Mouse (Mus musculus): ENCODE data around the gene Ascl5. TPM values are rescaled to one million over a fixed set of nuclear protein-coding genes. Genes with fewer than 3 reads are reported as not detected.

Gene Ascl5
- polyA plus RNA-seq, 1 experiment, result 0.07 TPM

DNA sequence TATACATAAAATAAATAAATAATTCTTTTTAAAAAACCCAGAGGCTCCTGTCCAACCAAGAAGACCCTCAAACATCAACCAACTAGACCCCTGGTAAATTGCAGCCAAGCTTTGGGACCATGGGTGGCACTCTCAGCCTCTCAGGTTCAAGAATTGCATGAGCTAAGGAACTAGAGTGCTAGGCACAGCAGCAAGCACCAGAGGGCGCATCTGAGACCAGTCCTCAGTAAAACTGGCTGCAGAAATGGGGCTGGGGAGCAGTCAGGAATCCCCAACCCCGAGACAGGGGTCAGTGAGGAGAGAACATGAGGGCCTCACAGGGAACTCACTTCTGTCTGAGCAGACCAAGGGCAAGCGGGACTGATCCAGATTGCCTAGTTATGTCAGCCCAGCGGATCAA is 4.8 kb upstream of the Ascl5 start:
- H3K9me3 ChIP-seq (ENCODE audit: control insufficient read depth, low read length), result no peaks in the 10 kb centered on the region
- peaks cover 4% of the 10 kb centered on the region for H3K4me1 ChIP-seq (ENCODE audit: control insufficient read depth)
- H3K4me3 ChIP-seq (replicated peaks), result no peak overlapping the region
- peaks cover 89% of the 10 kb centered on the region for H3K27me3 ChIP-seq (ENCODE audit: control insufficient read depth)
- TF ChIP-seq GATA1 (IDR thresholded peaks at IDR 0.05; ENCODE audit: low read length), result no peak
- TF ChIP-seq TAL1 (IDR thresholded peaks at IDR 0.05; ENCODE audit: low read length), result no peak
- H3K36me3 ChIP-seq (ENCODE audit: control insufficient read depth), result no peaks in the 10 kb centered on the region

DNA sequence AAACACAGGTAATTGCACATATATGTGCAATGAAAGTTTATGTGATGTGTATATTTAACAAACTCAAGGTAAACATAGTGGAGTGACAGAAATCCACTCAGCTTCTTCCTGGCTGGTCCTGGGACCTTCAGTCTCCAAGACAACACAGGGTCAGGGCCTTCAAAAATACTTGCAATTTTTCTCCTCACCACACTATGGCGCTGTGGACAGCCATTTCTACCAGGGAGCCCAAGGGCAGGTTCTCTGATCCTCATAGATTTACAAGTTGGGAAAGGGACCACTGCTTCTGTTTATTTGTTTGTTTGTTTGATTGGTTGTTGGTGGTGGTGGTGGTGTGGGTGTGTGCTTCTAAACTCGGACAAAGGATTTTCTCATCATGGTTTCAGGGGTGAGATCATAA is 3.2 kb upstream of the Ascl5 start:
- H3K36me3 ChIP-seq (ENCODE audit: control insufficient read depth), result no peaks in the 10 kb centered on the region

DNA sequence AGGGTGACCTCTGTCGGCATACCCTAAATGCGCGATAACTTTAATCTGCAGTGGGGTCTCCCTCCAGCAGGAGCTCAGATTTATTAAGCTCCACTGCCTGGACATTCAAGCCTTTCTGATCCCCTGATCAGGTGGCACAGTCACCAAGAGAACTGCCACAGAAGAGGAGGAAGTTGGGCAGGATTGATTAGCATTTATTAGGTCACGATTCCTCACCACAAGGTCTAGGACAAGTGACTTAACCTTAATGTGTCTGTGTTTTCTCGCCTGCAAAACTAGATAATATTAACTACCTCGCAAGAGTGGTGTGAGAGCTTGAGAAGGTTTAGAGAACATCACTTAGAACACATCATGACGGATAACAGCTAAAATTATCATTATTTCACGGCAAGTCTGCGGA is 2.7 kb upstream of the Ascl5 start:
- TF ChIP-seq GATA1 (IDR thresholded peaks at IDR 0.05; ENCODE audit: low read length) (no peak), TAL1 (IDR thresholded peaks at IDR 0.05; ENCODE audit: low read length) (no peak)
- H3K36me3 ChIP-seq (ENCODE audit: control insufficient read depth), result no peaks in the 10 kb centered on the region
- H3K9me3 ChIP-seq (ENCODE audit: control insufficient read depth, low read length), result no peaks in the 10 kb centered on the region; the same call in 1 of the 2 replicates
- peaks cover 9% of the 10 kb centered on the region for H3K4me1 ChIP-seq (ENCODE audit: control insufficient read depth)
- no peak overlapping the region for H3K4me3 ChIP-seq (replicated peaks)
- peaks cover 91% of the 10 kb centered on the region for H3K27me3 ChIP-seq (ENCODE audit: control insufficient read depth)

More for the DNA sequence above, 3.2 kb upstream of the Ascl5 start:
- Histone ChIP-seq H3K4me1 (ENCODE audit: control insufficient read depth) (peaks cover 9% of the 10 kb centered on the region), H3K27me3 (ENCODE audit: control insufficient read depth) (peaks cover 91% of the 10 kb centered on the region), H3K9me3 (ENCODE audit: control insufficient read depth, low read length) (no peaks in the 10 kb centered on the region; the same call in 1 of the 2 replicates), H3K4me3 (replicated peaks) (no peak overlapping the region)
- TF ChIP-seq TAL1 (IDR thresholded peaks at IDR 0.05; ENCODE audit: low read length), result no peak
- no peak for TF ChIP-seq GATA1 (IDR thresholded peaks at IDR 0.05; ENCODE audit: low read length)

DNA sequence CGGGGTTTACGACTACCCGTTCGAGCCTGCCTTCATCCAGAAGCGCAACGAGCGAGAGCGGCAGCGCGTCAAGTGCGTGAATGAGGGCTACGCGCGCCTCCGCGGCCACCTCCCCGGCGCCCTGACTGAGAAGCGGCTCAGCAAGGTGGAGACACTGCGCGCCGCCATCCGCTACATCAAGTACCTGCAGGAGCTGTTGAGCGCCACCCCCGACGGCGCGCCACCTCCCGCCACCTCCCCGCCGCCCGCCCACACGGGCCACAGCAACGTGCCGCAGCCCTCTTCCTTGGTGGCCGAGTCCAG is 360 bp downstream of the Ascl5 start:
- no peak for TF ChIP-seq GATA1 (IDR thresholded peaks at IDR 0.05; ENCODE audit: low read length)
- TF ChIP-seq TAL1 (IDR thresholded peaks at IDR 0.05; ENCODE audit: low read length), result no peak
- Histone ChIP-seq H3K4me1 (ENCODE audit: control insufficient read depth) (peaks cover 7% of the 10 kb centered on the region), H3K36me3 (ENCODE audit: control insufficient read depth) (no peaks in the 10 kb centered on the region), H3K27me3 (ENCODE audit: control insufficient read depth) (peaks cover 81% of the 10 kb centered on the region), H3K9me3 (ENCODE audit: control insufficient read depth, low read length) (no peaks in the 10 kb centered on the region; the same call in 1 of the 2 replicates), H3K4me3 (replicated peaks) (no peak overlapping the region)

DNA sequence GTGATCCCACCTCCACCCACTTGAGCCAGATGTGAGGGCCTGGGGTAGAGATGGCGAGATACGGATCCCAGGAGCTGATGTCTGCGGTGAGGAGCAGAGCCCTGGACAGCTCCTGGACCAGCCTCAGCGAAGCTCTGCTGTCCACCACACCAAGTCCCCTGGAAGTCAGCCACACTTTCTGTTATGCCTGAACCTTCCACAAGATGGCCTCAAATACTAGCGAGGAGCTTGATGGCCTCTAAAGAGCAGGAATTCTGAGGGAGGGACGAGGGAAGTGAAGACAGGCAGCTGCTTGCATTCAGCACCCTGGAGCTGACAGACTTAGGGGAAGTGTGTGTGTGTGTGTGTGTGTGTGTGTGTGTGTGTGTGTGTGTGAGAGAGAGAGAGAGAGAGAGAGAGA is 861 bp downstream of the Ascl5 start:
- H3K9me3 ChIP-seq (ENCODE audit: control insufficient read depth, low read length), result no peaks in the 10 kb centered on the region; the same call in 1 of the 2 replicates
- H3K4me3 ChIP-seq (replicated peaks), result no peak overlapping the region
- H3K36me3 ChIP-seq (ENCODE audit: control insufficient read depth), result no peaks in the 10 kb centered on the region
- peaks cover 7% of the 10 kb centered on the region for H3K4me1 ChIP-seq (ENCODE audit: control insufficient read depth)
- peaks cover 80% of the 10 kb centered on the region for H3K27me3 ChIP-seq (ENCODE audit: control insufficient read depth)
- TF ChIP-seq GATA1 (IDR thresholded peaks at IDR 0.05; ENCODE audit: low read length), result no peak
- no peak for TF ChIP-seq TAL1 (IDR thresholded peaks at IDR 0.05; ENCODE audit: low read length)

DNA sequence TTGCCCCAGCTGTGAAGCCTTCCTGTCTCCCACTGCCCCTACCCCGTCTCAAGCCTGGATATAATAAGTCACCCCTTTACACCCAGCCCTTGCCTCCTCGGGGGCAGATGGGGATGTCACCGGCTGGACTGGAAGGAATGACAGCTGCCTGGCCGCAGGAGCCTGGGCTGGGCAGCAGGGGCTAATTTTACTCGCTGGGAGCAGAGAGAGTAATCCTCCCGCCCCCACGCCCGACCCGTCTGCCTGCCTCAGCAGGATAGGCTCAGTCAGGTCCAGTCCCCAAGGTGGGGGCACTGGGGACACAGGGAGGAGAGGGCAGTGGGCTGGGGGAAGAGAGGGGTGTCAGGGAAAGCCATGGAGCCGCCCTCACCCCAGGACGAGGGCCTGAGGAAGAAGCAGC is 1.9 kb downstream of the Ascl5 start, which contains the start of gene Cacna1s:
Gene Cacna1s (plus strand): TSS at position 204 of the 400 bp plus-strand sequence.
- Histone ChIP-seq H3K9me3 (ENCODE audit: control insufficient read depth, low read length) (no peaks in the 10 kb centered on the region; the same call in 1 of the 2 replicates), H3K27me3 (ENCODE audit: control insufficient read depth) (peaks cover 70% of the 10 kb centered on the region), H3K36me3 (ENCODE audit: control insufficient read depth) (no peaks in the 10 kb centered on the region), H3K4me3 (replicated peaks) (no peak within 1 kb of the TSS), H3K4me1 (ENCODE audit: control insufficient read depth) (peaks cover 7% of the 10 kb centered on the region)
- TF ChIP-seq GATA1 (IDR thresholded peaks at IDR 0.05; ENCODE audit: low read length), result no peak
- TF ChIP-seq TAL1 (IDR thresholded peaks at IDR 0.05; ENCODE audit: low read length), result no peak

DNA sequence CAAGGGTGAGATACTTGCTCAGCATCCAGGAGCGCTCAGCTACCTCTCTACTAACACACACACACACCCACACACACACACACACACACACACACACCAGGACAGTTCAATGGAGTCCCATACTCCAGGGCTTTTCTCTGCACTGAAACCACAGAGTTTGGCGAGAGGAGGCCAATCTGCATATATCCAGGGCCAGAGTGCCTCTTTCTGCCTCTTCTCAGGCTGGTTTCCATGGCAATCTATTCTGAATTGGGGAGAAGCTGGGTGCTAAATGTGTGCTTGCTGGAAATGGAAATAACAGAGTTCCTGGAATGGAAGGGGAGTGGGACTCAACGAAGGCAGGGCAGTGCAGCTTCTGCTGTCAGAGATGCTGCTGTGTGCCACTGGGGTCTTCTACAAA is 5.2 kb downstream of the Ascl5 start:
- Histone ChIP-seq H3K27me3 (ENCODE audit: control insufficient read depth) (peaks cover 39% of the 10 kb centered on the region), H3K9me3 (ENCODE audit: control insufficient read depth, low read length) (no peaks in the 10 kb centered on the region; the same call in 1 of the 2 replicates), H3K4me1 (ENCODE audit: control insufficient read depth) (peaks cover 5% of the 10 kb centered on the region), H3K4me3 (replicated peaks) (no peak overlapping the region), H3K36me3 (ENCODE audit: control insufficient read depth) (no peaks in the 10 kb centered on the region)
- TF ChIP-seq TAL1 (IDR thresholded peaks at IDR 0.05; ENCODE audit: low read length) (no peak), GATA1 (IDR thresholded peaks at IDR 0.05; ENCODE audit: low read length) (no peak)

DNA sequence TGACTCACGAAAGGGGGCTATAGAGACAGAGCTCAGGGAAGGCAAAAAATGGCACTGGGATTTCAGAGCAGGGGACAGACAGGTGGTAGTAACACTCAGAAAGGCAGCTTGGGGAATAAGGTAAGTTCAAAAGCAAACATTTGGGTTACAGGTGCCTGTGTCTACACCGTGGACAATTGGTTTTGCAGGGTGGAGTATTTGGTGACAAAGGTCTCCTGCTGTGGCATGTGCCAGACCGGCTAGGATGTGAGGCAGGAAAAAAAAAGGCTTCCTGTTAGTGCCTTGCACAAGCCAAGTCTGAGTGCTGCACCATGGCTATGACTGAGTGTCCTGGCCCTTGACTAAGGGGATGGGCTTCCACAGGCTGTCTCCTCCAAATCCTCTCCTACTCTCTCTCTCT is 8.0 kb downstream of the Ascl5 start:
- TF ChIP-seq GATA1 (IDR thresholded peaks at IDR 0.05; ENCODE audit: low read length) (no peak), TAL1 (IDR thresholded peaks at IDR 0.05; ENCODE audit: low read length) (no peak)
- peaks cover 13% of the 10 kb centered on the region for H3K27me3 ChIP-seq (ENCODE audit: control insufficient read depth)
- no peaks in the 10 kb centered on the region; the same call in 1 of the 2 replicates for H3K9me3 ChIP-seq (ENCODE audit: control insufficient read depth, low read length)
- H3K4me3 ChIP-seq (replicated peaks), result no peak overlapping the region
- H3K36me3 ChIP-seq (ENCODE audit: control insufficient read depth), result no peaks in the 10 kb centered on the region
- no peaks in the 10 kb centered on the region for H3K4me1 ChIP-seq (ENCODE audit: control insufficient read depth)

DNA sequence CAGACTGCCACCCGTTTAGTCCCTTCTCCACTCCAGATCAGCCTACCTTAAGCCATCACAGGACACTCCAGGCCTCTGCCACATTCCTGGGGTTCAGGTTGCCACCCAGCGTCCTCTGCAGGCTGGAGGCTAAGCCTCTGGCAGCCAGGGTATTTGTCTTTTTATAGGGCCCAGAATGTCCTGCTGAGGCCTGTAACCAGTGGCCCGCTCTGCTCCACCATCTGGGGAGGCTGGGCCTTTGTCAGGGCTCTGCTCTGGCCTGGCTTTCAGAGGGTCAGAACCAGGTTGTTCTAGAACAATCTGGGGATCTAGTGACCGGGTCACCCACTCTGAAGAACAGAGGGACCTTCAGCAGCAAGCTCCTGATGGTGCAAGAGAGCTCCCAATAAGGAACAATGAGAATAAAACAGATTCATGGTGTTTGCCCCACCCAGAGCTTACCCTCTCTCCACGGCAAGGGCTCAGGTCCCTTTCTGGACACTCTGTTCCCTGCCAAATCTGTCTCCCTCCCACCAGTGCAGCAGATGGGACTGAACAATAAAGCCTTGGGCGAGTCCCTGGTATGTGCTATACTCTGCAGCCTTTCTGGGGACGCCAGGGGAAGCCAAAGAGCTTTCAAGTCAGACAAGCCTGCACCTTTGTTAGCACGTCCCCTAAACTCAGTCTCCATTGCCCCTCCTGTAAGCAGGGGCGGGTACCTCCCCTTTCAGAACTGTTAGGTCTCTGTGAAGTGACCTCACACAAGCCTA is 10.6 kb downstream of the Ascl5 start:
- Histone ChIP-seq H3K27me3 (ENCODE audit: control insufficient read depth) (no peaks in the 10 kb centered on the region; the same call in 1 of the 2 replicates), H3K9me3 (ENCODE audit: control insufficient read depth, low read length) (no peaks in the 10 kb centered on the region; the same call in 1 of the 2 replicates), H3K4me3 (replicated peaks) (no peak overlapping the region), H3K4me1 (ENCODE audit: control insufficient read depth) (no peaks in the 10 kb centered on the region), H3K36me3 (ENCODE audit: control insufficient read depth) (no peaks in the 10 kb centered on the region)
- TF ChIP-seq GATA1 (IDR thresholded peaks at IDR 0.05; ENCODE audit: low read length) (no peak), TAL1 (IDR thresholded peaks at IDR 0.05; ENCODE audit: low read length) (no peak)

Data from erythroblast, embryonic 14.5 days (primary cell).